Mouse (Mus musculus): ENCODE measurements around the gene Dcun1d2. TPM values are rescaled to one million over a fixed set of nuclear protein-coding genes. Genes with fewer than 3 reads are reported as not detected.

The Dcun1d2 gene
- total and polyA plus RNA-seq, 2 experiments from 2014 or later = 27.8 to 37.7 TPM

DNA sequence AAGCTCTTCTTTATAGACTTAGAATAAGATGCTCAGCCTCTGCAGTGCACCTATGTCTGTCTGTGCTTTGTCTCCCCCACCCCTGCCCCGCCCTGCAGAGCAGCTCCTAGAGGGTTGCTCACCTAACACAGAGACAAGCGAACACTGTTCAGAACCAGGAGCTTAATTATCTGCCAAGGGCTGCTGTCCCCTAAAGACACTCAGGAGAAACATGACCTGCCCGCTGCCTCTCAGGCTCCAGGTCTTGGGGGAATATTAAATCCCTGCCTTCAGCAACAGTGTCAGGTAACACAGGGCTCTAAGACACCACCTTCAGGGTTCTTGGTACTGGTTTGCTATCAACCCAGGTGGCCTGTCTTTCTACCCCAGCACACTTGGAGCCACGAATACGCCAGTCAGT lies 34.5 kb downstream of the Dcun1d2 start:
- 39% methylated on average over 5 of the region's 5 CpGs for WGBS
- Histone ChIP-seq H3K27ac (ENCODE audit: low read depth) (peak overlapping the region; percentile 99), H3K9ac (replicated peaks; ENCODE audit: low read depth, low read length) (peak overlapping the region; percentile 90), H3K4me2 (ENCODE audit: low read depth, low read length) (peak overlapping the region; percentile 67), H3K27me3 (ENCODE audit: control insufficient read depth, insufficient read depth, low read length) (no peaks in the 10 kb centered on the region), H3K36me3 (replicated peaks; ENCODE audit: control insufficient read depth, insufficient read depth, low read length) (peaks cover 32% of the 10 kb centered on the region), H3K4me1 (ENCODE audit: control insufficient read depth, insufficient read depth) (peaks cover 18% of the 10 kb centered on the region), H3K4me3 (ENCODE audit: low read depth, low read length) (peak overlapping the region; percentile 62), H3K9me3 (replicated peaks; ENCODE audit: control insufficient read depth, low read length) (no peaks in the 10 kb centered on the region)
- peak; percentile 31 for DNase-seq (ENCODE audit: low spot score)
- TF ChIP-seq EP300 (IDR thresholded peaks at IDR 0.05; ENCODE audit: low read depth) = no peak
- no peak for TF ChIP-seq CTCF (IDR thresholded peaks at IDR 0.05; ENCODE audit: low read depth)
- ATAC-seq (ENCODE audit: insufficient read depth, low read depth) = peak; percentile 19; the same call in 1 of the 2 replicates

DNA sequence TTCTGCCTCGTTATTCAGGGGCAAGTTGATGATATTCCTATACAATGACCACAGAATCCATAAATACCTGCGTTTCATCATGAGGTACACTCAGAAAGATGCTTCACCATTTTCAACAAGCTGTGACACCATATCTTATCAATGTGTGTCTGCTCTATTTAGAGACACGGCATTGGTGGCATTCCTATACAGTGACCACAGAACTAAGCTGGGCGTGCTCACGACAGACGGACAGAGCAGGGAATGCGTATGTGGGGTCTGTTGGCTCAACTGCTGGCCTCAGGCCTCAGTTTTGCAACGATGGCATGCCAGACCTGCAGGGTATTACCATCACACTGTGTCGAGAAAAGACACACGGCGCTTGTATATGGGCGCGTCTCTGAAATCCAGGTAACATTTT lies 35.1 kb downstream of the Dcun1d2 start:
- H3K9ac ChIP-seq (replicated peaks; ENCODE audit: low read depth, low read length) = peak overlapping the region; percentile 90
- H3K4me1 ChIP-seq (ENCODE audit: control insufficient read depth, insufficient read depth) = peaks cover 18% of the 10 kb centered on the region

DNA sequence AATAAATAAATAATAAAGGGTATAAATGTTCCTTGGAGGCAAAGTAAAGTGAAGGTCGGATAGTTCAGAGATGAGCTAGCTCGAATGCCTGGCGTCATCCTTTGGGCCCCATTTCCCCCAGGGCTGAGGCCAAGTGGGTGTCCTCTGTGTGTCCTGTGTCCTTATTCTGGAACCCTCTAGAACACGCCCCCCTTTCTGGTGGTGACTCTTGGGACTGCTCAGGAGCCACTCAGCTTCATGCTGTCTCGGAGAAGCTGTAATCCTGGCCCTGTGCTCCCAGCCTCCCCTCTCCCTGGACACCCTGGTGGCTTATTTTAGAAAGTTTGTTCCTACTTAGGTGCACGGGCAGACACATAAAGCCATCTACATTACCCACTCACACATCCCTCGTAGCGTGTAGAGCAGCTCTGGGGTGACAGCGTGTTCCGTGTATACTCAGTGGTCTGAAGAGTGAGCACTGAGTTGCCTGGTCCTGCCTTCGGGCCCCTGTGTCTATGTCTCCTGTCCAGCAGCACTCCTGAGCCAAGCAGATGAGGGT lies 43.5 kb downstream of the Dcun1d2 start:
- Histone ChIP-seq H3K9ac (replicated peaks; ENCODE audit: low read depth, low read length) (no peak overlapping the region), H3K27ac (ENCODE audit: low read depth) (peak overlapping the region; percentile 61), H3K9me3 (replicated peaks; ENCODE audit: control insufficient read depth, low read length) (no peaks in the 10 kb centered on the region), H3K36me3 (replicated peaks; ENCODE audit: control insufficient read depth, insufficient read depth, low read length) (peaks cover 70% of the 10 kb centered on the region), H3K4me2 (ENCODE audit: low read depth, low read length) (no peak overlapping the region), H3K27me3 (ENCODE audit: control insufficient read depth, insufficient read depth, low read length) (no peaks in the 10 kb centered on the region), H3K4me3 (ENCODE audit: low read depth, low read length) (no peak overlapping the region), H3K4me1 (ENCODE audit: control insufficient read depth, insufficient read depth) (peaks cover 25% of the 10 kb centered on the region)
- 0 out of 2 replicates have a peak, but pooled peaks have one; percentile 15 for ATAC-seq (ENCODE audit: insufficient read depth, low read depth)
- TF ChIP-seq EP300 (IDR thresholded peaks at IDR 0.05; ENCODE audit: low read depth) = no peak
- TF ChIP-seq CTCF (IDR thresholded peaks at IDR 0.05; ENCODE audit: low read depth) = 0 out of 2 replicates have a peak, but pooled peaks have one; percentile 4
- WGBS = 57% methylated on average over 11 of the region's 11 CpGs
- no peak for DNase-seq (ENCODE audit: low spot score)

More for the DNA sequence above, 35.1 kb downstream of the Dcun1d2 start:
- peak overlapping the region; percentile 62 for H3K4me3 ChIP-seq (ENCODE audit: low read depth, low read length)
- peaks cover 31% of the 10 kb centered on the region for H3K36me3 ChIP-seq (replicated peaks; ENCODE audit: control insufficient read depth, insufficient read depth, low read length)
- H3K27me3 ChIP-seq (ENCODE audit: control insufficient read depth, insufficient read depth, low read length) = no peaks in the 10 kb centered on the region
- no peaks in the 10 kb centered on the region for H3K9me3 ChIP-seq (replicated peaks; ENCODE audit: control insufficient read depth, low read length)
- DNase-seq (ENCODE audit: low spot score) (peak; percentile 90), ATAC-seq (ENCODE audit: insufficient read depth, low read depth) (peak; percentile 80)
- 22% methylated on average over 13 of the region's 13 CpGs for WGBS
- peak overlapping the region; percentile 67 for H3K4me2 ChIP-seq (ENCODE audit: low read depth, low read length)
- TF ChIP-seq EP300 (IDR thresholded peaks at IDR 0.05; ENCODE audit: low read depth) = peak; percentile 71
- no peak for TF ChIP-seq CTCF (IDR thresholded peaks at IDR 0.05; ENCODE audit: low read depth)
- H3K27ac ChIP-seq (ENCODE audit: low read depth) = peak overlapping the region; percentile 99

- no peak for DNase-seq (ENCODE audit: low spot score)
- ATAC-seq (ENCODE audit: insufficient read depth, low read depth) = peak; percentile 51
Observed at GRCm38 (mm10) chr8:13242985-13243870, 44.7 kb downstream of the Dcun1d2 start.

DNA sequence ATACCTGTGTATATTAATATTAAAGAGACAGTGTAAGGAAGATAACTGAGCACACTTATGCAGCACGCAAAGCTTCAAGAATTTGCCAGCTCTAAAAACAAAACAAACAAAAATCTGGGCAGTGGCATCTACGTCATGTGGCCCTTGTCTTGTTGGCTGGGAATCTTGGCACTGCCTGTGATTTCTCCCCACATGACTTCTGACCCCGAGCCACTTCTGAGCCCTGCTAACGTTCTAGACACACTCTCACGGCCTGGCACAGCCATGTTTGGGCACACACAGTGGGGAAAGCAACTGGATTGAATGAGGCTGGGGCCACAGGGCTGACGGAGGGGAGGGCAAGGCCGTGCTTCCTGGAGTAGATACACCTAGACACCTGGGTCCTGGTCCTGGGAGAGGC lies 47.2 kb downstream of the Dcun1d2 start:
- Histone ChIP-seq H3K4me2 (ENCODE audit: low read depth, low read length) (no peak overlapping the region), H3K9me3 (replicated peaks; ENCODE audit: control insufficient read depth, low read length) (no peaks in the 10 kb centered on the region), H3K27me3 (ENCODE audit: control insufficient read depth, insufficient read depth, low read length) (no peaks in the 10 kb centered on the region), H3K36me3 (replicated peaks; ENCODE audit: control insufficient read depth, insufficient read depth, low read length) (peaks cover 57% of the 10 kb centered on the region), H3K4me1 (ENCODE audit: control insufficient read depth, insufficient read depth) (peaks cover 20% of the 10 kb centered on the region; the same call in 1 of the 2 replicates), H3K4me3 (ENCODE audit: low read depth, low read length) (no peak overlapping the region), H3K9ac (replicated peaks; ENCODE audit: low read depth, low read length) (no peak overlapping the region), H3K27ac (ENCODE audit: low read depth) (peak overlapping the region; percentile 78)
- WGBS = 38% methylated on average over 7 of the region's 7 CpGs
- DNase-seq (ENCODE audit: low spot score) (peak; percentile 28), ATAC-seq (ENCODE audit: insufficient read depth, low read depth) (peak; percentile 70)
- TF ChIP-seq CTCF (IDR thresholded peaks at IDR 0.05; ENCODE audit: low read depth) = no peak
- TF ChIP-seq EP300 (IDR thresholded peaks at IDR 0.05; ENCODE audit: low read depth) = peak; percentile 30; the same call in 1 of the 2 replicates

More at GRCm38 (mm10) chr8:13242985-13243870, 44.7 kb downstream of the Dcun1d2 start:
- H3K9me3 ChIP-seq (replicated peaks; ENCODE audit: control insufficient read depth, low read length) = no peaks in the 10 kb centered on the region
- no peaks in the 10 kb centered on the region for H3K27me3 ChIP-seq (ENCODE audit: control insufficient read depth, insufficient read depth, low read length)
- H3K9ac ChIP-seq (replicated peaks; ENCODE audit: low read depth, low read length) = no peak overlapping the region
- TF ChIP-seq CTCF (IDR thresholded peaks at IDR 0.05; ENCODE audit: low read depth) = no peak
- TF ChIP-seq EP300 (IDR thresholded peaks at IDR 0.05; ENCODE audit: low read depth) = peak; percentile 60; the same call in 1 of the 2 replicates
- peaks cover 20% of the 10 kb centered on the region; the same call in 1 of the 2 replicates for H3K4me1 ChIP-seq (ENCODE audit: control insufficient read depth, insufficient read depth)
- peaks cover 74% of the 10 kb centered on the region for H3K36me3 ChIP-seq (replicated peaks; ENCODE audit: control insufficient read depth, insufficient read depth, low read length)
- no peak overlapping the region for H3K4me2 ChIP-seq (ENCODE audit: low read depth, low read length)
- peak overlapping the region; percentile 68 for H3K27ac ChIP-seq (ENCODE audit: low read depth)
- 48% methylated on average over 10 of the region's 10 CpGs for WGBS
- no peak overlapping the region for H3K4me3 ChIP-seq (ENCODE audit: low read depth, low read length)
